Comparison of ENCODE assay signal across 13 mouse cellular contexts in the genomic region with DNA sequence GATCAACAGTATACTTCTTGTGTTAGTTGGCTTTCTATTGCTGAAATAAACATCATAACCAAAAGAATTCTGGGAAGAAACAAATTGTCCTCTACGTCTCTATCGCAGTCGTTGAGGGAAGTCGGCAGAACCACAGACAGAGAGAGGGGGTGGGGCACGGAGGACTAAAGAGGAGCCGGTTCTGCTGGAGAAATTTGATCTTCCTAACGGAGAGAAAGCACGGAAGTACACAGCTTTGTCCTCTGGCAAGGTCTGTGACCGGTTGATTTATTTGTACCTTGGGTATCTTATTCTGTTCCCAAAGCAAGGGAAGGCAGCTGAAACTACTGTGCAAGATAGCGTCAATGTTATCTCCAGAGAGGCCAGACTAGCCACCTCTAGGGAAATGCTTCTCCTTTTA. TPM values are rescaled to one million over a fixed set of nuclear protein-coding genes. Genes with fewer than 3 reads are reported as not detected.
DNase-seq lines count a peak whose midpoint lies in the region; ATAC-seq lines count a peak whose summit lies in the region.
"Had no signal": no experiment of that assay in that cellular context is flagged by ENCODE, and none has a peak within 500 bp of the region (broad histone marks: within the 10 kb centered on the region; RNA-seq: fewer than 3 reads in every experiment).

No protein-coding gene starts in this region.

- ATAC-seq in hindbrain, embryonic 16.5 days, result no peak
- no peak for ATAC-seq in hindbrain, embryonic 13.5 days (ENCODE audit: low FRiP score)
- ATAC-seq in liver, embryonic 13.5 days (ENCODE audit: low read depth), result no peak
- ATAC-seq in forebrain, embryonic 14.5 days, result no peak
- ATAC-seq in erythroid progenitor cell, adult 5-6 weeks (replicated peaks; ENCODE audit: low FRiP score, poor library complexity, severe bottlenecking), result no peak
- ATAC-seq in forebrain, embryonic 12.5 days (ENCODE audit: low FRiP score), result no peak

- no peak overlapping the region for H3K9ac ChIP-seq in hindbrain, embryonic 16.5 days (ENCODE audit: low read depth, low read length)
- no peak overlapping the region; the same call in 1 of the 2 replicates for H3K9ac ChIP-seq in hindbrain, embryonic 13.5 days
- H3K9ac ChIP-seq in liver, embryonic 13.5 days, result no peak overlapping the region
- no peak overlapping the region for H3K9ac ChIP-seq in forebrain, embryonic 14.5 days (ENCODE audit: low read length)
- H3K9ac ChIP-seq in forebrain, embryonic 12.5 days, result no peak overlapping the region; the same call in 1 of the 2 replicates

- H3K9me3 ChIP-seq in hindbrain, embryonic 16.5 days (ENCODE audit: control insufficient read depth, low read length), result no peaks in the 10 kb centered on the region
- no peaks in the 10 kb centered on the region for H3K9me3 ChIP-seq in hindbrain, embryonic 13.5 days
- H3K9me3 ChIP-seq in embryonic facial prominence, embryonic 10.5 days, result no peaks in the 10 kb centered on the region
- H3K9me3 ChIP-seq in liver, embryonic 13.5 days (replicated peaks), result no peaks in the 10 kb centered on the region
- no peaks in the 10 kb centered on the region for H3K9me3 ChIP-seq in forebrain, embryonic 14.5 days (replicated peaks; ENCODE audit: control insufficient read depth, low read length)
- no peaks in the 10 kb centered on the region for H3K9me3 ChIP-seq in forebrain, embryonic 12.5 days
- H3K9me3 ChIP-seq: megakaryocyte, embryonic 14.5 days had no signal

- H3K4me2 ChIP-seq in hindbrain, embryonic 16.5 days (ENCODE audit: low read length), result 0 out of 2 replicates have a peak overlapping the region, but pooled peaks have one; percentile 21
- no peak overlapping the region for H3K4me2 ChIP-seq in hindbrain, embryonic 13.5 days
- peak overlapping the region; percentile 23 for H3K4me2 ChIP-seq in liver, embryonic 13.5 days
- no peak overlapping the region for H3K4me2 ChIP-seq in forebrain, embryonic 14.5 days (ENCODE audit: low read length)
- H3K4me2 ChIP-seq in forebrain, embryonic 12.5 days, result no peak overlapping the region

- WGBS in hindbrain, embryonic 16.5 days, result 12% methylated on average over 10 of the region's 10 CpGs
- 18% methylated on average over 10 of the region's 10 CpGs for WGBS in hindbrain, embryonic 13.5 days
- 11% methylated on average over 10 of the region's 10 CpGs for WGBS in embryonic facial prominence, embryonic 10.5 days
- WGBS in liver, embryonic 13.5 days (ENCODE audit: insufficient replicate concordance), result 4% methylated on average over 10 of the region's 10 CpGs
- 24% methylated on average over 10 of the region's 10 CpGs for WGBS in forebrain, embryonic 14.5 days
- WGBS in forebrain, embryonic 12.5 days, result 19% methylated on average over 10 of the region's 10 CpGs

- H3K27ac ChIP-seq in hindbrain, embryonic 16.5 days (ENCODE audit: low read depth, low read length), result no peak overlapping the region
- no peak overlapping the region for H3K27ac ChIP-seq in hindbrain, embryonic 13.5 days
- no peak overlapping the region for H3K27ac ChIP-seq in embryonic facial prominence, embryonic 10.5 days (replicated peaks)
- no peak overlapping the region for H3K27ac ChIP-seq in liver, embryonic 13.5 days
- H3K27ac ChIP-seq in forebrain, embryonic 14.5 days (ENCODE audit: low read depth, low read length), result no peak overlapping the region
- H3K27ac ChIP-seq in forebrain, embryonic 12.5 days, result no peak overlapping the region

- peak; percentile 19 for DNase-seq in ES-CJ7 (ENCODE audit: low read depth, low spot score)
- peak; percentile 35 for DNase-seq in embryonic facial prominence, embryonic 10.5 days (ENCODE audit: low spot score)
- no peak for DNase-seq in liver, embryonic 13.5 days
- no peak for DNase-seq in forebrain, embryonic 14.5 days (ENCODE audit: low spot score)
- DNase-seq: adrenal gland, postnatal 25 days; thymus, adult 2 months had no signal

- no peaks in the 10 kb centered on the region; the same call in 1 of the 2 replicates for H3K4me1 ChIP-seq in hindbrain, embryonic 16.5 days (ENCODE audit: control insufficient read depth, insufficient read depth, low read depth, low read length)
- H3K4me1 ChIP-seq in hindbrain, embryonic 13.5 days (replicated peaks), result 0 out of 2 replicates have a peak, but pooled peaks cover 3% of the 10 kb centered on the region
- H3K4me1 ChIP-seq in embryonic facial prominence, embryonic 10.5 days, result peaks cover 20% of the 10 kb centered on the region
- H3K4me1 ChIP-seq in liver, embryonic 13.5 days (replicated peaks), result peaks cover 30% of the 10 kb centered on the region
- no peaks in the 10 kb centered on the region for H3K4me1 ChIP-seq in forebrain, embryonic 14.5 days (ENCODE audit: control insufficient read depth, insufficient read depth, low read length)
- H3K4me1 ChIP-seq in forebrain, embryonic 12.5 days, result 0 out of 2 replicates have a peak, but pooled peaks cover 2% of the 10 kb centered on the region

- H3K4me3 ChIP-seq in hindbrain, embryonic 16.5 days (ENCODE audit: low read length), result no peak overlapping the region
- H3K4me3 ChIP-seq in hindbrain, embryonic 13.5 days, result no peak overlapping the region
- peak overlapping the region; percentile 25; the same call in 1 of the 2 replicates for H3K4me3 ChIP-seq in embryonic facial prominence, embryonic 10.5 days
- no peak overlapping the region for H3K4me3 ChIP-seq in liver, embryonic 13.5 days (replicated peaks)
- H3K4me3 ChIP-seq in forebrain, embryonic 14.5 days (ENCODE audit: low read depth, low read length), result no peak overlapping the region
- H3K4me3 ChIP-seq in forebrain, embryonic 12.5 days (replicated peaks), result no peak overlapping the region
- H3K4me3 ChIP-seq: megakaryocyte, embryonic 14.5 days had no signal

- no peaks in the 10 kb centered on the region for H3K36me3 ChIP-seq in hindbrain, embryonic 16.5 days (ENCODE audit: control insufficient read depth, insufficient read depth, low read length)
- H3K36me3 ChIP-seq in hindbrain, embryonic 13.5 days, result no peaks in the 10 kb centered on the region
- no peaks in the 10 kb centered on the region for H3K36me3 ChIP-seq in embryonic facial prominence, embryonic 10.5 days (replicated peaks)
- no peaks in the 10 kb centered on the region for H3K36me3 ChIP-seq in liver, embryonic 13.5 days
- H3K36me3 ChIP-seq in forebrain, embryonic 14.5 days (ENCODE audit: control insufficient read depth, insufficient read depth, low read length), result no peaks in the 10 kb centered on the region
- no peaks in the 10 kb centered on the region for H3K36me3 ChIP-seq in forebrain, embryonic 12.5 days (replicated peaks)

- H3K27me3 ChIP-seq in hindbrain, embryonic 16.5 days (replicated peaks; ENCODE audit: control insufficient read depth, insufficient read depth, low read length), result no peaks in the 10 kb centered on the region
- 0 out of 2 replicates have a peak, but pooled peaks cover 10% of the 10 kb centered on the region for H3K27me3 ChIP-seq in hindbrain, embryonic 13.5 days
- H3K27me3 ChIP-seq in embryonic facial prominence, embryonic 10.5 days (replicated peaks; ENCODE audit: low read depth, poor library complexity, severe bottlenecking), result 0 out of 2 replicates have a peak, but pooled peaks cover 12% of the 10 kb centered on the region
- H3K27me3 ChIP-seq in liver, embryonic 13.5 days, result peaks cover 22% of the 10 kb centered on the region
- no peaks in the 10 kb centered on the region for H3K27me3 ChIP-seq in forebrain, embryonic 14.5 days (replicated peaks; ENCODE audit: control insufficient read depth, insufficient read depth, low read length)
- H3K27me3 ChIP-seq in forebrain, embryonic 12.5 days, result 0 out of 2 replicates have a peak, but pooled peaks cover 11% of the 10 kb centered on the region

RNA-seq across cellular contexts. Expression of gene Dhrs4, which starts 7.8 kb away (rescaled TPM):
- 28.6 and 29.5 TPM in 2 replicates for polyA plus RNA-seq in hindbrain, embryonic 16.5 days (2015; fragmentation: Nextera tagmentation; extraction: Ambion mirVana)
- polyA plus RNA-seq in hindbrain, embryonic 13.5 days (2015; fragmentation: Nextera tagmentation; extraction: Ambion mirVana), result 24.4 and 30.9 TPM in 2 replicates
- 77.3 and 88.4 TPM in 2 replicates for polyA plus RNA-seq in embryonic facial prominence, embryonic 10.5 days (2016; fragmentation: Nextera tagmentation; extraction: Ambion mirVana)
- 78.9 and 80.8 TPM in 2 replicates for polyA plus RNA-seq in liver, embryonic 13.5 days (2015; fragmentation: Nextera tagmentation; extraction: Ambion mirVana)
- 26.8 and 31.1 TPM in 2 replicates for polyA plus RNA-seq in forebrain, embryonic 14.5 days (2014; fragmentation: Nextera tagmentation; extraction: Ambion mirVana)
- total RNA-seq in erythroid progenitor cell, adult 5-6 weeks (2015; ENCODE audit: low replicate concordance), result 15.5 and 26.4 TPM in 2 replicates
- total RNA-seq in erythroid progenitor cell, adult 5-6 weeks (2017; ENCODE audit: low replicate concordance), result 21.8 and 34.7 TPM in 2 replicates
- 52.5 and 59.9 TPM in 2 replicates for polyA plus RNA-seq in forebrain, embryonic 12.5 days (2016; fragmentation: Nextera tagmentation; extraction: Ambion mirVana)

RNA-seq across cellular contexts. Expression of gene Carmil3, which starts 19.6 kb away (rescaled TPM):
- polyA plus RNA-seq in hindbrain, embryonic 16.5 days (2015; fragmentation: Nextera tagmentation; extraction: Ambion mirVana), result 22.9 and 26.2 TPM in 2 replicates
- 21.6 and 22.1 TPM in 2 replicates for polyA plus RNA-seq in hindbrain, embryonic 13.5 days (2015; fragmentation: Nextera tagmentation; extraction: Ambion mirVana)
- polyA plus RNA-seq in embryonic facial prominence, embryonic 10.5 days (2016; fragmentation: Nextera tagmentation; extraction: Ambion mirVana), result 3.4 and 3.5 TPM in 2 replicates
- 0.55 and 0.58 TPM in 2 replicates for polyA plus RNA-seq in liver, embryonic 13.5 days (2015; fragmentation: Nextera tagmentation; extraction: Ambion mirVana)
- polyA plus RNA-seq in forebrain, embryonic 14.5 days (2014; fragmentation: Nextera tagmentation; extraction: Ambion mirVana), result 21.9 and 26.5 TPM in 2 replicates
- total RNA-seq in erythroid progenitor cell, adult 5-6 weeks (2015; ENCODE audit: low replicate concordance), result 0.42 TPM in 1 of 2 replicates, not detected in the other
- total RNA-seq in erythroid progenitor cell, adult 5-6 weeks (2017; ENCODE audit: low replicate concordance), result 0.13 TPM in 1 of 2 replicates, not detected in the other
- polyA plus RNA-seq in forebrain, embryonic 12.5 days (2016; fragmentation: Nextera tagmentation; extraction: Ambion mirVana), result 17.8 and 18.6 TPM in 2 replicates

RNA-seq across cellular contexts. Expression of gene Cpne6, which starts 39.4 kb away (rescaled TPM):
- polyA plus RNA-seq in hindbrain, embryonic 16.5 days (2015; fragmentation: Nextera tagmentation; extraction: Ambion mirVana), result 10.2 and 11.7 TPM in 2 replicates
- polyA plus RNA-seq in hindbrain, embryonic 13.5 days (2015; fragmentation: Nextera tagmentation; extraction: Ambion mirVana), result 2.4 and 2.5 TPM in 2 replicates
- polyA plus RNA-seq in embryonic facial prominence, embryonic 10.5 days (2016; fragmentation: Nextera tagmentation; extraction: Ambion mirVana), result 0.59 and 0.64 TPM in 2 replicates
- polyA plus RNA-seq in liver, embryonic 13.5 days (2015; fragmentation: Nextera tagmentation; extraction: Ambion mirVana), result 0.09 TPM in 1 of 2 replicates, not detected in the other
- 4.5 and 7.4 TPM in 2 replicates for polyA plus RNA-seq in forebrain, embryonic 14.5 days (2014; fragmentation: Nextera tagmentation; extraction: Ambion mirVana)
- not detected in 2 replicates for total RNA-seq in erythroid progenitor cell, adult 5-6 weeks (2015; ENCODE audit: low replicate concordance)
- total RNA-seq in erythroid progenitor cell, adult 5-6 weeks (2017; ENCODE audit: low replicate concordance), result not detected in 2 replicates
- polyA plus RNA-seq in forebrain, embryonic 12.5 days (2016; fragmentation: Nextera tagmentation; extraction: Ambion mirVana), result 0.55 and 0.90 TPM in 2 replicates
- total RNA-seq: ES-E14; gastrocnemius, adult 8-10 months had no signal

RNA-seq across cellular contexts. Expression of gene Nrl, which starts 54.0 kb away (rescaled TPM):
- polyA plus RNA-seq in hindbrain, embryonic 16.5 days (2015; fragmentation: Nextera tagmentation; extraction: Ambion mirVana), result 0.15 and 0.23 TPM in 2 replicates
- polyA plus RNA-seq in hindbrain, embryonic 13.5 days (2015; fragmentation: Nextera tagmentation; extraction: Ambion mirVana), result 0.05 and 0.10 TPM in 2 replicates
- polyA plus RNA-seq in embryonic facial prominence, embryonic 10.5 days (2016; fragmentation: Nextera tagmentation; extraction: Ambion mirVana), result 0.05 TPM in 1 of 2 replicates, not detected in the other
- not detected in 2 replicates for polyA plus RNA-seq in liver, embryonic 13.5 days (2015; fragmentation: Nextera tagmentation; extraction: Ambion mirVana)
- polyA plus RNA-seq in forebrain, embryonic 14.5 days (2014; fragmentation: Nextera tagmentation; extraction: Ambion mirVana), result not detected in 2 replicates
- 0.84 TPM in 1 of 2 replicates, not detected in the other for total RNA-seq in erythroid progenitor cell, adult 5-6 weeks (2015; ENCODE audit: low replicate concordance)
- 0.51 and 0.98 TPM in 2 replicates for total RNA-seq in erythroid progenitor cell, adult 5-6 weeks (2017; ENCODE audit: low replicate concordance)
- not detected in 2 replicates for polyA plus RNA-seq in forebrain, embryonic 12.5 days (2016; fragmentation: Nextera tagmentation; extraction: Ambion mirVana)
- total RNA-seq: adrenal gland, postnatal 25 days; ES-E14; gastrocnemius, adult 8-10 months had no signal

Comparison
In these comparisons a context has a peak if more than half of its experiments do, and no peak if none do; other contexts are left out.
1. H3K4me2 ChIP-seq: peak in hindbrain, embryonic 16.5 days (single experiment) and liver, embryonic 13.5 days (single experiment); none in hindbrain, embryonic 13.5 days (single experiment), forebrain, embryonic 14.5 days (single experiment) and forebrain, embryonic 12.5 days (single experiment).
2. DNase-seq: peak in ES-CJ7 (single experiment) and embryonic facial prominence, embryonic 10.5 days (single experiment); none in liver, embryonic 13.5 days (single experiment) and forebrain, embryonic 14.5 days (single experiment).